8 mouse cellular contexts compared by ENCODE assay signal in the genomic region with DNA sequence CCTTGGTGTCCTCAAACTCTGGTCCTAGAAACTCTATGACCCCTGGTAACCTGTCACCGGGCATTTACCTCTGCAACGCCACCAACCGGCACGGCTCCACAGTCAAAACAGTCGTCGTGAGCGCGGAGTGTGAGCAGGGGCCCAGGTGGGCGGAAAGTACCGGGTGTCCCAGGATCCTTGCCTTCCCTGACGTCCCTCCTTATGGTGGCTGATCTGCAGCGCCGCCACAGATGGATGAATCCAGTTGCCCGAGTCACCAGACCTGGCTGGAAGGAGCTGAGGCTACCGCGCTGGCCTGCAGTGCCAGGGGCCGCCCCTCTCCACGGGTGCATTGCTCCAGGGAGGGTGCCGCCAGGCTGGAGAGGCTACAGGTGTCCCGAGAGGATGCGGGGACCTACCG. TPM values are rescaled to one million over a fixed set of nuclear protein-coding genes. Genes with fewer than 3 reads are reported as not detected.
DNase-seq lines count a peak whose midpoint lies in the region; ATAC-seq lines count a peak whose summit lies in the region.

No protein-coding gene starts in this region.

- no peak for ATAC-seq in kidney, embryonic 15.5 days (replicated peaks; ENCODE audit: low FRiP score)
- no peak for ATAC-seq in embryonic facial prominence, embryonic 14.5 days (ENCODE audit: low read depth)
- ATAC-seq in limb, embryonic 13.5 days (ENCODE audit: low FRiP score, low read depth), result no peak
- ATAC-seq in megakaryocyte progenitor cell, adult 5-6 weeks (replicated peaks; ENCODE audit: poor library complexity), result no peak

- peaks cover 74% of the 10 kb centered on the region for H3K4me1 ChIP-seq in kidney, embryonic 15.5 days
- peaks cover 31% of the 10 kb centered on the region for H3K4me1 ChIP-seq in embryonic facial prominence, embryonic 14.5 days (ENCODE audit: control insufficient read depth, insufficient read depth, low read length)
- H3K4me1 ChIP-seq in limb, embryonic 13.5 days, result peaks cover 45% of the 10 kb centered on the region

- H3K9me3 ChIP-seq in kidney, embryonic 15.5 days (replicated peaks), result no peaks in the 10 kb centered on the region
- H3K9me3 ChIP-seq in embryonic facial prominence, embryonic 14.5 days (ENCODE audit: control insufficient read depth, low read length), result peaks cover 5% of the 10 kb centered on the region; the same call in 1 of the 2 replicates
- H3K9me3 ChIP-seq in limb, embryonic 13.5 days, result 0 out of 2 replicates have a peak, but pooled peaks cover 5% of the 10 kb centered on the region

- H3K4me2 ChIP-seq in kidney, embryonic 15.5 days, result peak overlapping the region; percentile 72
- peak overlapping the region; percentile 69 for H3K4me2 ChIP-seq in embryonic facial prominence, embryonic 14.5 days (ENCODE audit: low read depth, low read length)
- peak overlapping the region; percentile 70 for H3K4me2 ChIP-seq in limb, embryonic 13.5 days (replicated peaks)

- H3K4me3 ChIP-seq in kidney, embryonic 15.5 days (replicated peaks), result peak overlapping the region; percentile 44
- H3K4me3 ChIP-seq in embryonic facial prominence, embryonic 14.5 days (ENCODE audit: low read depth, low read length), result 0 out of 2 replicates have a peak overlapping the region, but pooled peaks have one; percentile 4
- peak overlapping the region; percentile 45 for H3K4me3 ChIP-seq in limb, embryonic 13.5 days

- intact Hi-C loops in gastrocnemius, postnatal 36 days (cut with DNase I), result no loop called here

- H3K27me3 ChIP-seq in kidney, embryonic 15.5 days, result peaks cover 87% of the 10 kb centered on the region
- peaks cover 85% of the 10 kb centered on the region for H3K27me3 ChIP-seq in embryonic facial prominence, embryonic 14.5 days (replicated peaks; ENCODE audit: control insufficient read depth, insufficient read depth, low read length)
- H3K27me3 ChIP-seq in limb, embryonic 13.5 days, result peaks cover 91% of the 10 kb centered on the region

- 2% methylated on average over 22 of the region's 22 CpGs for WGBS in kidney, embryonic 15.5 days
- WGBS in embryonic facial prominence, embryonic 14.5 days, result under 1% methylated on average over 20 of the region's 22 CpGs
- 3% methylated on average over 22 of the region's 22 CpGs for WGBS in limb, embryonic 13.5 days

- no peak for DNase-seq in kidney, postnatal 10 days
- DNase-seq in B cell, adult 2 months, result peak; percentile 7 to 20
- DNase-seq in embryonic facial prominence, embryonic 14.5 days (ENCODE audit: low spot score), result no peak
- DNase-seq in c-Kit-positive CD71-positive TER-119-positive erythroid progenitor cells, embryonic 14.5 days (ENCODE audit: low spot score), result no peak
- DNase-seq in gastrocnemius, postnatal 36 days, result no peak

- H3K27ac ChIP-seq in kidney, embryonic 15.5 days, result no peak overlapping the region
- no peak overlapping the region for H3K27ac ChIP-seq in embryonic facial prominence, embryonic 14.5 days (replicated peaks; ENCODE audit: low read depth, low read length)
- H3K27ac ChIP-seq in limb, embryonic 13.5 days, result no peak overlapping the region

- no peaks in the 10 kb centered on the region for H3K36me3 ChIP-seq in kidney, embryonic 15.5 days
- H3K36me3 ChIP-seq in embryonic facial prominence, embryonic 14.5 days (ENCODE audit: control insufficient read depth, insufficient read depth, low read length), result no peaks in the 10 kb centered on the region
- no peaks in the 10 kb centered on the region for H3K36me3 ChIP-seq in limb, embryonic 13.5 days

- no peak overlapping the region for H3K9ac ChIP-seq in kidney, embryonic 15.5 days
- H3K9ac ChIP-seq in embryonic facial prominence, embryonic 14.5 days (ENCODE audit: low read depth, low read length), result no peak overlapping the region
- H3K9ac ChIP-seq in limb, embryonic 13.5 days, result no peak overlapping the region

RNA-seq across cellular contexts. Expression of a gene that starts 4.8 kb away (rescaled TPM):
- 0.18 and 0.38 TPM in 2 replicates for polyA plus RNA-seq in kidney, embryonic 15.5 days (2015; fragmentation: Nextera tagmentation; extraction: Ambion mirVana)
- polyA plus RNA-seq in embryonic facial prominence, embryonic 14.5 days (2014; fragmentation: Nextera tagmentation; extraction: Ambion mirVana), result 0.19 TPM in 1 of 2 replicates, not detected in the other
- polyA plus RNA-seq in limb, embryonic 13.5 days (2015; fragmentation: Nextera tagmentation; extraction: Ambion mirVana), result 0.05 and 0.08 TPM in 2 replicates
- total RNA-seq in gastrocnemius, postnatal 36 days (2021), result not detected
- not detected in 2 replicates for total RNA-seq in megakaryocyte progenitor cell, adult 5-6 weeks (2015)
- total RNA-seq in megakaryocyte progenitor cell, adult 5-6 weeks (2017), result 0.21 and 0.24 TPM in 2 replicates

RNA-seq across cellular contexts. Expression of a gene that starts 7.5 kb away (rescaled TPM):
- 2.0 and 2.7 TPM in 2 replicates for polyA plus RNA-seq in kidney, embryonic 15.5 days (2015; fragmentation: Nextera tagmentation; extraction: Ambion mirVana)
- polyA plus RNA-seq in embryonic facial prominence, embryonic 14.5 days (2014; fragmentation: Nextera tagmentation; extraction: Ambion mirVana), result 0.65 and 0.69 TPM in 2 replicates
- 0.62 and 2.2 TPM in 2 replicates for polyA plus RNA-seq in limb, embryonic 13.5 days (2015; fragmentation: Nextera tagmentation; extraction: Ambion mirVana)
- total RNA-seq in gastrocnemius, postnatal 36 days (2021), result 1 to 10 TPM; 1.2 to 1.7 TPM
- total RNA-seq in megakaryocyte progenitor cell, adult 5-6 weeks (2015), result 4.5 and 7.8 TPM in 2 replicates
- total RNA-seq in megakaryocyte progenitor cell, adult 5-6 weeks (2017), result 3.7 and 4.0 TPM in 2 replicates

RNA-seq across cellular contexts. Expression of a gene that starts 20.9 kb away (rescaled TPM):
- polyA plus RNA-seq in kidney, embryonic 15.5 days (2015; fragmentation: Nextera tagmentation; extraction: Ambion mirVana), result 10.8 and 13.7 TPM in 2 replicates
- 18.6 and 20.0 TPM in 2 replicates for polyA plus RNA-seq in embryonic facial prominence, embryonic 14.5 days (2014; fragmentation: Nextera tagmentation; extraction: Ambion mirVana)
- 12.3 and 13.9 TPM in 2 replicates for polyA plus RNA-seq in limb, embryonic 13.5 days (2015; fragmentation: Nextera tagmentation; extraction: Ambion mirVana)
- total RNA-seq in gastrocnemius, postnatal 36 days (2021), result 1 to 10 TPM; 1.9 to 2.1 TPM
- total RNA-seq in megakaryocyte progenitor cell, adult 5-6 weeks (2015), result 5.3 and 6.9 TPM in 2 replicates
- total RNA-seq in megakaryocyte progenitor cell, adult 5-6 weeks (2017), result 9.2 and 9.8 TPM in 2 replicates

RNA-seq across cellular contexts. Expression of a gene that starts 30.2 kb away (rescaled TPM):
- polyA plus RNA-seq in kidney, embryonic 15.5 days (2015; fragmentation: Nextera tagmentation; extraction: Ambion mirVana), result 1.6 and 1.8 TPM in 2 replicates
- 0.87 and 1.2 TPM in 2 replicates for polyA plus RNA-seq in embryonic facial prominence, embryonic 14.5 days (2014; fragmentation: Nextera tagmentation; extraction: Ambion mirVana)
- 1.0 and 1.3 TPM in 2 replicates for polyA plus RNA-seq in limb, embryonic 13.5 days (2015; fragmentation: Nextera tagmentation; extraction: Ambion mirVana)
- total RNA-seq in gastrocnemius, postnatal 36 days (2021), result not detected
- total RNA-seq in megakaryocyte progenitor cell, adult 5-6 weeks (2015), result 1.6 TPM in 1 of 2 replicates, not detected in the other
- total RNA-seq in megakaryocyte progenitor cell, adult 5-6 weeks (2017), result 0.96 TPM in 1 of 2 replicates, not detected in the other

RNA-seq across cellular contexts. Expression of a gene that starts 34.1 kb away (rescaled TPM):
- polyA plus RNA-seq in kidney, embryonic 15.5 days (2015; fragmentation: Nextera tagmentation; extraction: Ambion mirVana), result 140 and 143 TPM in 2 replicates
- polyA plus RNA-seq in embryonic facial prominence, embryonic 14.5 days (2014; fragmentation: Nextera tagmentation; extraction: Ambion mirVana), result 110 and 119 TPM in 2 replicates
- 131 and 133 TPM in 2 replicates for polyA plus RNA-seq in limb, embryonic 13.5 days (2015; fragmentation: Nextera tagmentation; extraction: Ambion mirVana)
- total RNA-seq in gastrocnemius, postnatal 36 days (2021), result 10 to 100 TPM; 58.5 to 58.7 TPM
- total RNA-seq in megakaryocyte progenitor cell, adult 5-6 weeks (2015), result 42.0 and 48.1 TPM in 2 replicates
- total RNA-seq in megakaryocyte progenitor cell, adult 5-6 weeks (2017), result 44.1 and 50.7 TPM in 2 replicates

Comparison
In these comparisons a context has a peak if more than half of its experiments do, and no peak if none do; other contexts are left out.
1. DNase-seq: peak in B cell, adult 2 months (2 of 2); none in kidney, postnatal 10 days (single experiment), embryonic facial prominence, embryonic 14.5 days (single experiment), c-Kit-positive CD71-positive TER-119-positive erythroid progenitor cells, embryonic 14.5 days (single experiment) and gastrocnemius, postnatal 36 days (0 of 2).
2. Peak in every context shown above with its lines, with median percentiles within 50 percentile points of each other: H3K4me2 ChIP-seq and H3K4me3 ChIP-seq.